In the genomic region with DNA sequence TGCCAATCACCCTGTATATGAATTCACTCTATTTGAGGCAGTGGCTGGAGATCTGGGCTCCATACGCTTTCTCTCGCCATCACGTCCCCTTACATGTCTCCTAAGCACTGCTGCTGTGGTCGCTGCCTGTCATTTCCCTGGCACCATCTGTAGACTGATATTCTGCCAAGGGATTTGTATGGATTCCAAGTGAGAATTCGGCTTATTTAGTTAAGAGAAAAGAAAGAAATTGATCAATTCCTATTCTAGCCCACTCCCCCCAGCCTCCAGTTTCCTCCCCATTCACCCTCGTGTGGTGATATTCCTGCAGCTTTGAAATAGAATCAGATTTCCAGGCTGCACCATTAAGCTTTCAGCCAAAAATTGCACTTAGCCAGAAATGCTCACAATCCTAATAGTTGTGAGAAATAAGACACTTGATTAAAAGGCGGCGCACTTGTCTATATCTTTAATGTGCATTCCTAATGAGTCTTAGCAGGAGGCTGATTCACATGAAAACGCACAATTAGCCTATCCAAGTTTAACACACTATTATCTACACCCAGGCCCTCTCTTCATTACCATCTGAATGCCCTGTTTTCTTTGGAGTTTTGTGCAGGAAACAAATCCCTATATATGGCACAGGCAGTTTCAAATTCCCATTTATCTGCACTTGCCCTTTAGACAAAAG, we compare ENCODE assay signal across 13 mouse cellular contexts.
DNase-seq lines count a peak whose midpoint lies in the region; ATAC-seq and TF ChIP-seq lines count a peak whose summit lies in the region.
"Had no signal": no experiment of that assay in that cellular context is flagged by ENCODE, and none has a peak within 500 bp of the region (broad histone marks: within the 10 kb centered on the region; RNA-seq: fewer than 3 reads in every experiment).

No protein-coding gene starts in this region.

- no peak overlapping the region for H3K27ac ChIP-seq in neural tube, embryonic 11.5 days (ENCODE audit: low read depth, low read length)
- peak overlapping the region; percentile 57 for H3K27ac ChIP-seq in hindbrain, embryonic 12.5 days
- H3K27ac ChIP-seq in gastrocnemius, adult 2 months: no peak overlapping the region

- no peak for TF ChIP-seq CTCF in gastrocnemius, adult 2 months (IDR thresholded peaks at IDR 0.05)

- DNase-seq in neural tube, embryonic 11.5 days (ENCODE audit: low spot score): no peak
- no peak for DNase-seq in neural tube, embryonic 10.5 days (ENCODE audit: extremely low spot score, low spot score)
- peak; percentile 4 for DNase-seq in mesoderm, embryonic 11.5 days (ENCODE audit: low read depth, low spot score)
- peak; percentile 9 for DNase-seq in right cerebral cortex, postnatal 4 days
- DNase-seq in kidney, postnatal 4 days: no peak
- DNase-seq in c-Kit-positive CD71-positive TER-119-positive erythroid progenitor cells, embryonic 14.5 days (ENCODE audit: low spot score): no peak
- DNase-seq in gastrocnemius, adult 2 months: no peak
- DNase-seq: adrenal gland, adult 2 months; cerebellum, adult 9-11 months; heart, postnatal 36 days; spleen, adult 18-20 months; thymus, postnatal 36 days had no signal

- no peaks in the 10 kb centered on the region for H3K4me1 ChIP-seq in neural tube, embryonic 11.5 days (ENCODE audit: control insufficient read depth, insufficient read depth, low read length)
- H3K4me1 ChIP-seq in hindbrain, embryonic 12.5 days: peaks cover 10% of the 10 kb centered on the region; the same call in 1 of the 2 replicates

- no peaks in the 10 kb centered on the region for H3K9me3 ChIP-seq in neural tube, embryonic 11.5 days (ENCODE audit: control insufficient read depth, low read length)
- no peaks in the 10 kb centered on the region for H3K9me3 ChIP-seq in hindbrain, embryonic 12.5 days (replicated peaks)

- no peak overlapping the region; the same call in 1 of the 2 replicates for H3K4me2 ChIP-seq in neural tube, embryonic 11.5 days (ENCODE audit: low read depth)
- peak overlapping the region; percentile 38 for H3K4me2 ChIP-seq in hindbrain, embryonic 12.5 days (replicated peaks)

- H3K27me3 ChIP-seq in neural tube, embryonic 11.5 days (ENCODE audit: control insufficient read depth, insufficient read depth, low read length): no peaks in the 10 kb centered on the region
- H3K27me3 ChIP-seq in hindbrain, embryonic 12.5 days: 0 out of 2 replicates have a peak, but pooled peaks cover 2% of the 10 kb centered on the region

- peak; percentile 58; the same call in 1 of the 2 replicates for ATAC-seq in neural tube, embryonic 11.5 days (ENCODE audit: insufficient read depth, low FRiP score, low TSS enrichment)
- peak; percentile 79 for ATAC-seq in hindbrain, embryonic 12.5 days (ENCODE audit: low FRiP score)

- H3K9ac ChIP-seq in neural tube, embryonic 11.5 days (ENCODE audit: low read length): no peak overlapping the region
- no peak overlapping the region for H3K9ac ChIP-seq in hindbrain, embryonic 12.5 days

- WGBS in neural tube, embryonic 11.5 days: 55% methylated on average over 9 of the region's 9 CpGs
- WGBS in hindbrain, embryonic 12.5 days: 32% methylated on average over 9 of the region's 9 CpGs

- H3K4me3 ChIP-seq in neural tube, embryonic 11.5 days (ENCODE audit: low read depth, low read length): no peak overlapping the region
- no peak overlapping the region for H3K4me3 ChIP-seq in hindbrain, embryonic 12.5 days
- no peak overlapping the region for H3K4me3 ChIP-seq in gastrocnemius, adult 2 months

- intact Hi-C loops in gastrocnemius, adult 2 months (cut with DNase I): no loop called here

- H3K36me3 ChIP-seq in neural tube, embryonic 11.5 days (ENCODE audit: control insufficient read depth, insufficient read depth, low read length): no peaks in the 10 kb centered on the region
- no peaks in the 10 kb centered on the region for H3K36me3 ChIP-seq in hindbrain, embryonic 12.5 days

Comparison
In these comparisons a context has a peak if more than half of its experiments do, and no peak if none do; other contexts are left out.
1. DNase-seq: peak in mesoderm, embryonic 11.5 days (single experiment) and right cerebral cortex, postnatal 4 days (single experiment); none in neural tube, embryonic 11.5 days (single experiment), neural tube, embryonic 10.5 days (single experiment), kidney, postnatal 4 days (0 of 2), c-Kit-positive CD71-positive TER-119-positive erythroid progenitor cells, embryonic 14.5 days (single experiment) and gastrocnemius, adult 2 months (single experiment).